Mouse (Mus musculus) forebrain, embryonic 14.5 days (tissue): ENCODE data around the gene Gm14819. TPM values are rescaled to one million over a fixed set of nuclear protein-coding genes. Genes with fewer than 3 reads are reported as not detected.
"Not testable (repeated sequence)": the region's sequence is repeated elsewhere in the genome, so short reads cannot be mapped to it uniquely, and the experiment has no call there.

ENCODE experiments used
- ATAC-seq: fragments of 200-750 bp; cut with Nextera tagmentation; 2 replicates; pipeline ENCODE4 v1.8.0; 2017; ENCODE audit warnings: mild to moderate bottlenecking, moderate library complexity
- DNase-seq: peaks from one replicate; pipeline ENCODE4 v3.0.0-alpha.2; 2015; ENCODE audit warnings: low spot score
- H3K27ac ChIP-seq: fragments of 300-500 bp; sonication (generic); 2 replicates; pipeline ENCODE4 v1.5.1; 2014; ENCODE audit warnings: low read depth, mild to moderate bottlenecking, control low read depth, low read length, moderate library complexity
- H3K27me3 ChIP-seq: fragments of 300-500 bp; sonication (generic); replicated peaks from 2 replicates; pipeline ENCODE4 v1.6.1; 2014; ENCODE audit warnings: low read length, control low read depth, mixed read lengths; ENCODE audit not compliant: control insufficient read depth, insufficient read depth
- H3K36me3 ChIP-seq: fragments of 300-500 bp; sonication (generic); 2 replicates; pipeline ENCODE4 v1.6.1; 2014; ENCODE audit warnings: low read length, control low read depth; ENCODE audit not compliant: control insufficient read depth, insufficient read depth
- H3K4me1 ChIP-seq: fragments of 300-500 bp; sonication (generic); 2 replicates; pipeline ENCODE4 v1.6.1; 2014; ENCODE audit warnings: antibody characterized with exemption, low read length, control low read depth; ENCODE audit not compliant: control insufficient read depth, insufficient read depth
- H3K4me2 ChIP-seq: fragments of 300-500 bp; sonication (generic); 2 replicates; pipeline ENCODE4 v1.6.1; 2014; ENCODE audit warnings: mild to moderate bottlenecking, control low read depth, low read length
- H3K4me3 ChIP-seq: fragments of 300-500 bp; sonication (generic); 2 replicates; pipeline ENCODE4 v1.5.1; 2014; ENCODE audit warnings: low read depth, low read length, control low read depth
- H3K9ac ChIP-seq: fragments of 300-500 bp; sonication (generic); 2 replicates; pipeline ENCODE4 v1.6.1; 2014; ENCODE audit warnings: mild to moderate bottlenecking, low read length, control low read depth, moderate library complexity
- H3K9me3 ChIP-seq: fragments of 300-500 bp; sonication (generic); replicated peaks from 2 replicates; pipeline ENCODE4 v1.6.1; 2016; ENCODE audit warnings: low read length, control low read depth, mixed read lengths; ENCODE audit not compliant: control insufficient read depth
- WGBS: fragments of 180-500 bp; shearing (Covaris S2); extraction: QIAGEN DNeasy Blood & Tissue Kit; methylation state at CpG from one replicate; pipeline ENCODE4 v1.1.7; 2014; 5-methylcytosine and 5-hydroxymethylcytosine counted together
- polyA plus RNA-seq: library from polyadenylated mRNA; unstranded; fragments of >200 nt; fragmentation: Nextera tagmentation; extraction: Ambion mirVana; gene quantifications from 2 replicates; pipeline ENCODE4 v1.2.1, GENCODE M21; 2014

Gene Gm14819
- polyA plus RNA-seq: not detected in 2 replicates

- H3K9ac ChIP-seq, H3K9me3 ChIP-seq, H3K27ac ChIP-seq, H3K27me3 ChIP-seq, DNase-seq, ATAC-seq, H3K36me3 ChIP-seq, H3K4me3 ChIP-seq, H3K4me1 ChIP-seq, H3K4me2 ChIP-seq: not testable (repeated sequence)
- WGBS: no CpG with 5 or more reads among the region's 6 CpGs
Observed at GRCm38 (mm10) chrX:35403883-35404282, at the start of gene Gm14819. Gene Gm14819 (plus strand): TSS chrX:35404183.
